In the genomic region with DNA sequence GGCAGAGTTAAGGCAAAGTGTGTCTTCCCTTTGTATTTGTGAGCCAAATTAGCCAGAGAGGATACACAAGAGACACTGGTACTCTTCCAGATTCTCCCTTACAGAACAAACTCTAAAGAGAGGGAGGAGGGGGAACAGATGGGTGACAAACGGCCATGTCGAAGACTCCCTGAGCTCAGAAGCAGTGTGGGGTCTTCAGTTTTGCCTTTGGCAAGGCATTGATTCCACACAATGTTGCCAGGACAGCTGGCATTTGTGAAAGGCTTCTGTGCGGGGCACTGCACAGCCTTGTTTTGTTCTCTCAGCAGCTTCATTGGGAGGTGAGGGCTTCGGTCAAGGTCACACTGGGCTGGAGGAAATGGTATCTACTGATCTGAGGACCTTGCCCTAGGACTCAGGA, we compare ENCODE assay signal across 13 mouse cellular contexts.
"Had no signal": no experiment of that assay in that cellular context is flagged by ENCODE, and none has a peak within 500 bp of the region (broad histone marks: within the 10 kb centered on the region; RNA-seq: fewer than 3 reads in every experiment).

No protein-coding gene starts in this region.

- H3K27ac ChIP-seq: kidney, embryonic 15.5 days; limb, embryonic 12.5 days; liver, embryonic 15.5 days; midbrain, embryonic 13.5 days; neural tube, embryonic 12.5 days; stomach, embryonic 15.5 days had no signal

- DNase-seq: kidney, adult 2 months; kidney, postnatal 14 days; liver; lung, adult 2 months; lung, postnatal 36 days; right cerebral cortex, postnatal 14 days; thymus, postnatal 4 days had no signal

- H3K4me3 ChIP-seq: kidney, embryonic 15.5 days; limb, embryonic 12.5 days; liver, embryonic 15.5 days; midbrain, embryonic 13.5 days; neural tube, embryonic 12.5 days; stomach, embryonic 15.5 days had no signal

- H3K27me3 ChIP-seq: kidney, embryonic 15.5 days; limb, embryonic 12.5 days; liver, embryonic 15.5 days; neural tube, embryonic 12.5 days; stomach, embryonic 15.5 days had no signal

- H3K36me3 ChIP-seq: kidney, embryonic 15.5 days; limb, embryonic 12.5 days; liver, embryonic 15.5 days; midbrain, embryonic 13.5 days; neural tube, embryonic 12.5 days; stomach, embryonic 15.5 days had no signal

- H3K4me1 ChIP-seq: liver, embryonic 15.5 days had no signal
